Mouse (Mus musculus) erythroblast, embryonic 14.5 days (primary cell): ENCODE data around the gene Ooep. TPM values are rescaled to one million over a fixed set of nuclear protein-coding genes. Genes with fewer than 3 reads are reported as not detected.
"Not testable (repeated sequence)": the region's sequence is repeated elsewhere in the genome, so short reads cannot be mapped to it uniquely, and the experiment has no call there.

Experiments used
- H3K27me3 ChIP-seq: 2 replicates; pipeline ENCODE4 v1.6.1; 2012; ENCODE audit warnings: inconsistent platforms; ENCODE audit not compliant: control insufficient read depth
- H3K36me3 ChIP-seq: 2 replicates; pipeline ENCODE4 v1.6.1; 2012; ENCODE audit warnings: mild to moderate bottlenecking, inconsistent platforms; ENCODE audit not compliant: control insufficient read depth
- H3K4me1 ChIP-seq: 2 replicates; pipeline ENCODE4 v1.6.1; 2012; ENCODE audit warnings: inconsistent platforms; ENCODE audit not compliant: control insufficient read depth
- H3K4me3 ChIP-seq: replicated peaks from 2 replicates; pipeline ENCODE3; 2012; ENCODE audit warnings: moderate library complexity, mild to moderate bottlenecking, inconsistent platforms
- H3K9me3 ChIP-seq: 2 replicates; pipeline ENCODE4 v1.6.1; 2012; ENCODE audit warnings: low read length, inconsistent platforms, mixed read lengths; ENCODE audit not compliant: control insufficient read depth
- GATA1 ChIP-seq: IDR thresholded peaks from 2 replicates; pipeline ENCODE4 v1.6.1; 2012; ENCODE audit warnings: low read length, inconsistent platforms, mixed read lengths
- TAL1 ChIP-seq: IDR thresholded peaks from 3 replicates; pipeline ENCODE4 v1.6.1; 2012; ENCODE audit warnings: low read length, inconsistent platforms, mixed read lengths
- polyA plus RNA-seq: library from polyadenylated mRNA; stranded (reverse); fragments of >175 nt; gene quantifications from 2 replicates; pipeline ENCODE4 v1.2.3, GENCODE M21; 2012

Gene Ooep
- polyA plus RNA-seq, 1 experiment: not detected

DNA sequence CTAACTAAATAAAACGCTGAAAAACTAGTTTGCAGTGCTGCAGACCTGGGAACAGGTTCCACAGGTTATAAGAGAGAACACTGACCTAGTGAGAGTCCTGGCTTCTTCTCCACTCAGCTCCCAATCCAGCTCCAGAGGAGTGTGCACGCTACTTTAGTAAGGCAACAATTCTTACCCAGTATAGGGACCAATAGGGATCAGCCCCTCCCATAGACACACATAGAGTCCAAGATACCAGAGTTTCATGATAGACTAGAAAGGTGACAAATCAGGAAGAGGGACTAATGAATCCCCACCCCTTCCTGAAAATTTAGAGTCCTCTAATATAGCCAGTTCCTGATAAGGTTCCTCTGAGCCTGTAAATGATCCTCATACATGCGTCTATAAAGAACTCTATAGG, 31.5 kb downstream of the Ooep start:
- H3K27me3 ChIP-seq: no peaks in the 10 kb centered on the region
- no peaks in the 10 kb centered on the region for H3K9me3 ChIP-seq
- no peaks in the 10 kb centered on the region for H3K36me3 ChIP-seq
- no peaks in the 10 kb centered on the region for H3K4me1 ChIP-seq
- H3K4me3 ChIP-seq: no peak overlapping the region
- TF ChIP-seq TAL1 (no peak), GATA1 (no peak)

- not testable (repeated sequence) for H3K4me3 ChIP-seq, H3K36me3 ChIP-seq, H3K4me1 ChIP-seq, H3K9me3 ChIP-seq, H3K27me3 ChIP-seq
These were observed 33.3 kb downstream of the Ooep start for GRCm38 (mm10) chr9:78345235-78345634.

- H3K27me3 ChIP-seq, H3K36me3 ChIP-seq, H3K4me1 ChIP-seq, H3K9me3 ChIP-seq, H3K4me3 ChIP-seq: not testable (repeated sequence)
These were observed 35.5 kb downstream of the Ooep start for GRCm38 (mm10) chr9:78343055-78343454.

GRCm38 (mm10) chr9:78342494-78342893, 36.0 kb downstream of the Ooep start:
- not testable (repeated sequence) for H3K9me3 ChIP-seq, H3K4me3 ChIP-seq, H3K4me1 ChIP-seq, H3K36me3 ChIP-seq, H3K27me3 ChIP-seq

- H3K4me1 ChIP-seq, H3K9me3 ChIP-seq, H3K36me3 ChIP-seq: not testable (repeated sequence)
These were observed 38.2 kb downstream of the Ooep start for GRCm38 (mm10) chr9:78340324-78340723.

GRCm38 (mm10) chr9:78337050-78337449, 41.5 kb downstream of the Ooep start:
- H3K4me1 ChIP-seq, H3K36me3 ChIP-seq, H3K27me3 ChIP-seq, H3K9me3 ChIP-seq, H3K4me3 ChIP-seq: not testable (repeated sequence)

More at GRCm38 (mm10) chr9:78340324-78340723, 38.2 kb downstream of the Ooep start:
- H3K27me3 ChIP-seq, H3K4me3 ChIP-seq: not testable (repeated sequence)

- H3K4me3 ChIP-seq, H3K9me3 ChIP-seq, H3K4me1 ChIP-seq: not testable (repeated sequence)
These were observed 51.2 kb downstream of the Ooep start, which contains the start of gene Omt2b for GRCm38 (mm10) chr9:78327289-78327688. Gene Omt2b, plus strand, starts transcription at chr9:78327589.

More at GRCm38 (mm10) chr9:78327289-78327688, 51.2 kb downstream of the Ooep start, which contains the start of gene Omt2b:
- H3K27me3 ChIP-seq, H3K36me3 ChIP-seq: not testable (repeated sequence)

Other genes starting within 250 kb of the Ooep start
- gene Gsta4, start 196.0 kb downstream of the Ooep start, polyA plus RNA-seq: 0.65 and 1.0 TPM in 2 replicates
- not detected in 2 replicates for gene Gsta1, start 148.1 kb downstream of the Ooep start, polyA plus RNA-seq
- not detected in 2 replicates for gene Gm3776, start 121.6 kb downstream of the Ooep start, polyA plus RNA-seq
- not detected in 2 replicates for gene Gm10639, start 88.8 kb downstream of the Ooep start, polyA plus RNA-seq
- not detected in 2 replicates for gene Omt2a, start 63.9 kb downstream of the Ooep start, polyA plus RNA-seq
- not detected in 2 replicates for gene Omt2b, start 51.1 kb downstream of the Ooep start, polyA plus RNA-seq
- not detected in 2 replicates for gene Gsta2, start 22.9 kb downstream of the Ooep start, polyA plus RNA-seq
- not detected in 2 replicates for gene Dppa5a, start 10.5 kb downstream of the Ooep start, polyA plus RNA-seq
- not detected in 2 replicates for gene Ddx43, start 17.1 kb upstream of the Ooep start, polyA plus RNA-seq
- gene Cgas, start 64.5 kb upstream of the Ooep start, polyA plus RNA-seq: 0.05 TPM in 1 of 2 replicates, not detected in the other
- gene Mto1, start 69.5 kb upstream of the Ooep start, polyA plus RNA-seq: 0.94 and 1.1 TPM in 2 replicates
- 0.15 and 0.23 TPM in 2 replicates for gene Gm17324, start 70.1 kb upstream of the Ooep start, polyA plus RNA-seq
- gene Eef1a1, start 110.4 kb upstream of the Ooep start, polyA plus RNA-seq: 47.9 and 54.8 TPM in 2 replicates
- gene Slc17a5, start 209.3 kb upstream of the Ooep start, polyA plus RNA-seq: 0.06 and 0.10 TPM in 2 replicates
- gene Cd109, start 236.8 kb upstream of the Ooep start, polyA plus RNA-seq: not detected in 2 replicates